Mouse (Mus musculus) inflammation-experienced regulatory T-cells, adult 6 months (primary cell): ENCODE data around the gene Kirrel3. TPM values are rescaled to one million over a fixed set of nuclear protein-coding genes. Genes with fewer than 3 reads are reported as not detected.

Experiments used
- ATAC-seq: one replicate; pipeline ENCODE4 v1.8.0; 2017
- polyA plus RNA-seq, 3 experiments: library from polyadenylated mRNA; unstranded; fragments of 100-300 nt; shearing (Covaris generic); gene quantifications; one replicate each; pipeline ENCODE4 v1.2.1; 2017

Gene Kirrel3
- polyA plus RNA-seq, 3 experiments from 2014 or later: 0.15 to 0.65 (median 0.54) TPM

DNA sequence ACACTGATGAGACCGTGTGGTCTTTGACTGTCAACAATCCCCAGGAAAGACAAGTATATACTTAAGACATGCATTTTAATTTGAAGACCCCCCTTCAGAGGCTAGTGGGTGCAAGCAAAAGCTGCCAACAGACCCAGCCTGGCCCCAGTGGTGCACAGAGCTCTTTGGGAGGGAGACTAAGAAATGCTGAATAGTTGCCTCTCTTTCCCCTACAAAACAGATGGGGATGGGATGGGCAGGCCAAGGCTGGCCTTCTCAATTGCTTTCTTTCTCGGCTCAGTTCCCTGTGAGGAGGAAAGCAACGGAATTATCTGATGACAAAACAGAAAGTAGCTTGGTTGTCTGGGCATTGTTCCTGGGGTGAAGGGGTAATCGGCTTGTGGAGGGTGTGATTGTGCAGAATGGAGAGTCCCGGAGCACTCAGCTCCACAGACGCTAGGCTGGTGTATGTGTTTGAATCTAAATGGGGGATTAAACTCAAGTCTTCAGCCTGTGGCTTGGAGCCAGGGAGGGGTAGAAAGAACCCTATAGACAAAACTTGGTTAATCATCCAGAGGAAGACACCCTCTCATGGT, 268.9 kb downstream of the Kirrel3 start:
- ATAC-seq: no peak

DNA sequence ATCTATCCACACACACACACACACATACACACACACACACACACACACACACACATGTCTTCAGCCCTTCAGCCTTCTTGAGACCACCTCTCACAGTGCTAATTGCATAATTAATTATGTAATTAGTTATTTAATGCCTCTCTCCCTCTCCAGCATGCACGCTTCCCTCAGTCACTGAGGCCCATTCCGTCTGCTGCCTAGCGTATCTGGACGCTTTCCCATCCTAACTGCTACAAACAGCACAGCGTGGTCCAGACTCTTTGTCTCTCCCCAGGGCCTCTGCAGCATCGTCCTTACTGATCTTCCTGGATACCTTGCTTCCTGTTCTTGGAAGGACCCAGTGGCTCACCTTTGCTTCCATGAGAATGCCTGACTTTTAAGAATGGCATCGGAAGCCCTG, 270.4 kb downstream of the Kirrel3 start:
- ATAC-seq: no peak

DNA sequence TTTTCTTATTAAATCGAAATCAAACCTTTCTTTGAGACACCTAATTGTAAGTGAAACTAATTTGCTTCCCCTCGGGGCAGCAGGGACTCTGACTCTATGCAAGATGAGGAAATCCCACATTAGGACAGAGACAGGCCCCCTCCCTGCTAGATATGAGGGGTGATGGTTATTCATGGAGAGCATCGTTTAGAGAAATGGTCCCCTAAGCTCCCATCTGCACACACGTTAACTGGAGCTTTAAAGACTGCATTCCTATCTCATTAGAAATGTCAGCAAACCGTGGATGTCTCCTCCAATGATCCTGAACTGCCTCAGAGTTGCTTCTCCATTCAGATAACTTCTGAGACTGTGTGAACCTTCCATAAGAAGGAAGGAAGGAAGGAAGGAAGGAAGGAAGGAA, 273.2 kb downstream of the Kirrel3 start:
- no peak for ATAC-seq

DNA sequence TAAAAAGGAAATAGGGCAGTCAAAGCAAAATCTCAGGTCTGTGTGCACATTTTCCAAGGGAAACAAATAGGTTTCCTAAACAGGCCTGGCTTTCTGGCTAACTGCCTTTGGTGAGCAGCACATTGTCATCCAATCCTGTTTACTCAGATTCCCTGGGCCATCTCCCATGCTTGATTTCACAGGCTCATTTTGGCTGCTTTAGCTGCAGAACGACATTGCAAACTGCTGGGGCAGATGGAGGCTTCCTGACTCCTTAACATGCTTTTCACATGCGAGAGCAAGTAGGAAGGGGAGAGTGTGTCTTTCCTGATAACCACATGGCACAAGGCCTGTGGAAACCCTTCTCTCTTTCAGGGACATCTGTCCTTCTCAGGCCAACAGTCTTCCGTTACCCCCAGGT, 274.8 kb downstream of the Kirrel3 start:
- no peak for ATAC-seq

DNA sequence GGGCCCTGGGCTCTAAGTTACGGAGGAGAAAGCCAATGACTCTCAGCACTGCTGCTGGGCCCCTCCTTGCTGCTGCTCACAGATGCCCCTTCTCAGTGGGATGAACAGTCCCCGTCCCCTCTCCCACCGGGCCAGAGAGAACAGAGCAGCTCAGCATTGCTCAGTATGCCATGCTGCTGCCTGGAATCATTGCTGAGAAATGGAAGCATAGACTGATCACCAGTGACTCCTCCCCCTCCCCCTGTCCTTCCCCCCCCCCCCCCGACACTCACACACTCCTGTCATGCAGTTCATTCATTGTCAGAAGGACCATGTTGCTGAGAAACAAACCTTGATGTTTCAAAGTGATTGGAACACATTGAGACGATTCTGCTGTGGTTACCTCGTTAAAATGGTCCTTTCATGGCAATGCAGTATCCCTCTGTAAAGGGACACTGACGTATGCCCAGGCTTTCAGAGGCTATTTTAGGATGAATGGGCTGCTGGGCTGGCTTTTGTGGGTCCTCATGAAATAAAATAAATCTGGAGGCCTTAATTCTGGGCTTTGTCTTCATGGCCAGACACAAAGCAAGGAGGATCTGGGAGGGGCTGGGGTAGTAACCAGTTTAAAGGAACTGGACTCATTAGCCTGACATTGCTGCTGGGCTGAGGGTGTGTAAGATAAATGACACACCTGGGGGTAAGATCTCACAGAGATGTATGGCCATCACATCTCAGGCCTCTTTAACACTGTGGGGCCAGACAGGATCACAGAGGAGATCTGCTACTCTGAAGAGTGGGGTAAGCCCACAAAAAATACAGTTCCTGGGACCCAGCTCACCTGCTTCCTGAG, 281.3 kb downstream of the Kirrel3 start:
- no peak for ATAC-seq

DNA sequence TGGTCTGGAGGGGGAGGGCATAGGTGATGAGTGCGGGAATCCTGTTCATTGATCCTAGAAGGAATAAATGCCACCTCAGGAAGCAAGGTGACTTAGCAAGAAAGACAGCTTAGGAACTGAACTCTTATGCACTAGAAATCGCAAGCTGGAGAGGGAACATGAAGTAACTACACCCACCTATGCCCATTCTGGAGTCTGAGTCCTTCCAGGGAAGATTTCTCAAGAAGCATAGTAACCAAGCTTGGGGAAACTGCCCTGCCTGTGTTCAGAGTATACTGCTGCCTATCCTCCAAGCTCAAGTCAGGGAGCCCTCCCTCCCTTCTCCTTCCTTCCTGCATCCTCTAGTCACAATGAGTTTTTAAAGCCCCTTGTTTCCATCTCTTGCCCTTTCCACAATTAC, 283.3 kb downstream of the Kirrel3 start:
- ATAC-seq: no peak

DNA sequence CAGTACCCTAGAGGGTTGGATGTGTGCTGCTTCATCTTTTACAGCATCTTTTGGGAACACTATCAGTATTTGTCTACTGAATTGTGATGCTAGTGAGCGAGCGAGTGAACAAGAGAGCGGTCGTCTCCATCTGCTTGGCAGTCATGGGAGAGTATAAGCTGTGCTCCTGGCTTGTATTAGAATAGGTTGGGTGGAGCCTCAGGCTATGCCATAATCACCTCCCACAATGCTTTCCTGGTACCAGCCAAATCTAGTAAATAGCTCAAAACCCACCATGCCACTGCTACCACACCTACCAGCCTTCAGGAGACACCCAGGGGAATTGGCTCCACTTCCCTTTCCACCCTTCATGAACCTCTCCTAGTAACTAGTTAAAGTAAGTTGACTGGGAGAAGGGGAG, 285.3 kb downstream of the Kirrel3 start:
- ATAC-seq: no peak

DNA sequence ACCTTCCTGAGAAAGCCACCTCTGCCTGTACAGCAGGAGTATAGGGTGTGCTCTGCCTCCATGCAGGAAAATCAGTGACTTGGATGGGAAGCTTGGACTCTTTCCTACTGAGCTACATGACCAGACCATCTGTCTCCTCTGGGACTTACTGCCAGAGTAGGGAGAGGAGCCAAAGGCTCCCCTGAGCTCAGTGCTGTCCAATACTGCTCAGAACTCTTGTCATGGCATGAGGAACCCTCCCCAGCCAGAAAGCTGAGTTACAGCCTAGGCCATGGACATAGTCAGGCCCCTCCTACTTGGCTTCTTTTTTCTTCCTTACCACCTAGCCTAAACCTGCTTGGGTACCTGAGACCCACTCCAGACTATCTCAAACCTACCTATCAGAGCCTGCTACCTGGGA, 285.7 kb downstream of the Kirrel3 start:
- ATAC-seq: no peak

DNA sequence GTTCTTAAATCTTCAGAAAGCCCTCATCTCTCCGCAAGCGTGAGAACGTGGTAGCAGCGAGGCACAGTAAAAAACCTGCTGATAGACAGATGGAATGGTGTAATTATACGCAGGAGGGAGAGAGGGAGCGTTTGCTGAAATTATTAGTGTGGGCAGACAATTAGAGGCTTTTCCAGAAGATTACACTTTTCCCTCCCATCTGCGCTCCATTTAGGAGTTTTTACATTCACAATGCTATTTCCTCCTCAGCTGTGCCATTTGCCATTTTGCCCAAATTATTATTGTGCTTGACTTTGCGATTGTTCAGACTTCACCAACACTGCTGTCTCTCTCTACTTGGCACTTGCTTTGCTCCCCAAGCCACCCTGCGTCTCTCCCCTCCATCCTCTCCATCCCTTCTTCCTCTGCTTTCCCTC, 286.3 kb downstream of the Kirrel3 start:
- no peak for ATAC-seq

DNA sequence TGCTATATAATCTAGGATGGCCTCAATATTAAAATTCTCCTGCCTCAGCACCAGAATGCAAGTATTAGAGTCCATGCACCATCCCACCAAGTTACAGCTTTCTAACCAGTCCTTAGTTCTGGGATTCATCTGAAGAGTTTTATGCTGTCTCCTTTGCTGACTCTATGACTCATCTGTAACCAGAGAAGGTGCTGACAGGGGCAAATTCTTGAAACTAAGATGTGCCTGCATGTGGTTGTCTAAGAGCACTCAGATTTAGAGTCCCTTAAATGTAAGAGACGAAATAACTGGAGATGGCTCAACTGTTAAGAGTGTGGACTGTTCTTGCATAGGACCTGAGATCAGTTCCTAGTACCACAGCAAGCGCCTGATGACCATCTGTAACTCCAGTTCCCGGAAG, 295.7 kb downstream of the Kirrel3 start:
- ATAC-seq: no peak

DNA sequence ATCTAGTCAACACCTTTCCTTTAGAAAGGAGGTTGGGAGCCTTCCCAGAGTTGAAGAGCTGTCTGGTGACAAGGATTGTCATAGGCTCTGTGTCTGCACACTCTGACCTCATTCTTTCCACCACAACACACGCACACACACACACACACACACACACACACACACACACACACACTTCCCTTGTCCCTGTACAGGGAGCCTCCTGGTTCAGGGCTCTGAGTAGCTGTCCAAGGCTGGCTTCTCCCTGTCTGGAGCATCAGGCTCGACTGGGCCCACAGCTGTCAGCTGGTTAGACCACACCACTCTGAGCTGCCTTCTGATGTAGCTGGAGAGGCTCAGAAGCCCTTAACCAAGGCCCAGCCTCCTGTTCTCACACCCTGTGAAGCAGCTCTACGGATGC, 302.2 kb downstream of the Kirrel3 start:
- no peak for ATAC-seq

DNA sequence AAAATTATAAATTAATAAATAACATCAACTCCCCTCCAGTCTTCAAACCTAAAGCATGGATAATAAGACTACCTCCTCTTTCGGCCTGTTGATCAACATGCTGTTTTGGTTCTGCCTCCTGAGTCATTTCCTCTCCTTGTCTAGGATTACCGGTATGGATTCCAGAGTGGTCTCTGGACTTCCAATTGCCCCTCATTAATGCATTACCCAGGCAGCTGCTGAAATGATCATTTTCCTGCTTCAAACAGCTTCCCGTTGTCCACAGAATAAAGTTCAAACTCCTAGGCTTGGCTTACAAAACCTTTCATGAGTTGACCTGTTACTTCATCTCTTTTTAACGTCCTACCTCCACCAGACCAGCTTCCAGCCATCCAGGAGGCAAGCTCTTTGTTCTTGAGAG, 309.5 kb downstream of the Kirrel3 start:
- ATAC-seq: no peak

DNA sequence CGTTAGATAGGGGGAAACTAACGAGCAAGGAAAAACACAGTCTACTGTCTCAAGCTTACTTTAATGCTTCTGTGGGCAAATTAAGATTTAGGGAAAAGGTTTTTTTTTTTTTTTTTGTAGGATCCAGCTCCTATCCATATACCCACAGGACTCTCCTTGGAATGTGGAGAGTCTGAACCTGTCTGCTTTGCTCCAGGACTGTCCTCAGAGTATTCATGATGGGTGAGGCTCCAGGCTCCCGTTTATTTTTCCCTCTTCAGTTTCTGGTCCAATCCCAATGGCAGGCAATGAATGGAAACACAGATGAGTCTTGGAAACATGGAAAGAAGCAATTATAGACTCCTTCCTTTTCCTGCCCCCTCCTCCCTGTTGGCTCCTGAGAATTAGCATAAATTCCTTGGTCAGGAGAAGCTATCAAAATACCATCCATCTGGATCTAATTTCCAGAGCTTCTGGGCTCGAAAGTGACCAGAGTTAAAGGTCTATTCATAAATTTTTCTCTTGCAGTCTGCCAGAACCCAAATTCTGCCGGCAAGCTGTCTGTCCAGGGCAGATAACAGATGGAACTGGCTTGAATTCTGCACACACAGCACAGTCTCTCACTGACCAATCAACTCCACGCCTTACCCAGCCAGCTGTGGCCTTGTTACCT, 312.1 kb downstream of the Kirrel3 start:
- no peak for ATAC-seq

DNA sequence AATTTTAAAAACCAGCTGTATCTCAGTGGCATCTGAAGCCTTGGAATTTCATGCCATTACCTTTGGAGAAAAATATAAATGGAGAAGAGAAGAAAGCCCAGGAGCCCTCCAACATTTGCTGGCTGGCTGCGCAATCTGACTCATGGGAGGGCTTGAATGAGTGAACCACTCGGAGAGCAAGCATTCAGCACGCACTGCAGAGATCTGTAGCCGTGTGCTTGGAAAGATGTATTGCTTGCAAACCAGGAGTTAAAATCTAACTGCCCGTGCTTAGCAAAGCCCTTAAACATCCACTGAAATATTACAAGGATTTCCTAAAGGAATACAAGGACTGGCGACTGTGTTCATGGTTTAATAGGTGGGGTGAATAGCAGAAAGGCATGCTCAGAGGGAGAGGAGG, 316.0 kb downstream of the Kirrel3 start:
- ATAC-seq: no peak

DNA sequence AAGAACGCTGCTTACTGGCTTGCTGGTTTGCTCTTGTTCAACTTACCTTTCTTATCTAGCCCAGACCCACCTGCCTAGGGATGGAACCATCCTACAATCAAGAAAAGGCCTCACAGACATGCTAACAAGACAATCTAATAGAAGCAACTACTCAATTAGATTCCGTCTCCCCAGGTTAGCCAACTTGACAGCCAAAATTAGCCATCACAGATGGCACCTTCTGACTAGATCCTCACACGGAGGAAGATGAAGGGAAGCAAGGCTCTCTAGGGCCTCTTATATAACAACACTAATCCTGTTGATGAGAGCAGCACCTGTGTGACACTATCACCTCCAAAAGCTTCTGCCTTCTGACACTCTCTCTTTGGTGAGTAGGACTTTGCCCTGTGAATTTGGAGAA, 321.2 kb downstream of the Kirrel3 start:
- no peak for ATAC-seq

DNA sequence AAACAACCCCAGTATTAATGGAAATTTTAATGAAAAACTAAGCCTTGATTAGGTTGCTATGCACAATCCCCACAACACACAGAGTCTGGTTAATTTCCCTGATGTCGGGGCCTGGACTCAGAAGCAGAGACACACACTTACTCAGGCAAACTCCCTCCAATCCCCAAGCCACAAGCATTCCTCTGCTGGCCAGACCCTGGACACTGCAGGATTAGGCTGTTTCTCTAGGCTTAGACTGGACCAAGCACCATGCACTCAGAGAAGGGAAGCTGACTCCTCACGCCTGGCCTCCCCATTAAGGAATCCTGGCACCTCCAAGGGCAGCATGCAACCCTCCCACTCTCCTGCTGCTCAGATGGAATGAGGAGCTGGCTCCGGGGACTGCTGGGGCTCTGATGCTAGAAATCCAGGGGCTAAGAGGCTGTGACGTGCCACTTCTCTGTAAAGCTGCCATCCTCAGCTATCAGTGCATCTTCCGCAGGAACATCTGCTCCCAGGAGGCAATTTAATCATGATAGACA, 324.4 kb downstream of the Kirrel3 start:
- ATAC-seq: no peak

DNA sequence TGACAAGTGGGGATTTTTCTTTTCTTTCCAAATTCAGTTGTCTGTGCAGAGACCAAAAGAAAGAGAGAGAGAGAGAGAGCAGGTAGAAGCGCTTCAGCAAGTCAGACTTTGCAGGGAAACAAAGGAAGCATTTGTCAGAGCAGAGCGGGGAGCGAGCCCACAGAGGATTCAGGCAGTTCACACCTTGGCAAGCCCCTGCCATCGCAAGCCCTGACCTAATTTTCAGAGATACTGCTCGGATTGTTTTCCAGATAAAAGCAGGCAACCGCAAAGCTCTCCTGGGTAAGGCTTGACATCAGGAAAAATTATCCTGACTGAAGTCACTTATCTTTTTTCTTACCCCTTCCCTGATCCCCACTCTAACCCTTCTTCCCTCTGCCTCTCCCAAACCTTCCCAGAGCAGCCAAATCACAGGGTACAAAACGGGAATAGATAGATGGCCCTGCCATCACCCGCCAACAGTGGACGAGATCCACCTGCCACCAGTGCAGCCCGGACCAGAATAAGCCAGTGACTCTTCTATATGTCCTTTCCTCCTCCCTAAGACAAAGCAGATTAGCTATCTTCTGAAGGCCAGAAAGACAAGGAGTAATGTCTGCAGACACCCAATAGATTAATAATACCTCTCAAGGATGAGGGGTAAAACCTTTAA, 332.8 kb downstream of the Kirrel3 start:
- ATAC-seq: no peak

DNA sequence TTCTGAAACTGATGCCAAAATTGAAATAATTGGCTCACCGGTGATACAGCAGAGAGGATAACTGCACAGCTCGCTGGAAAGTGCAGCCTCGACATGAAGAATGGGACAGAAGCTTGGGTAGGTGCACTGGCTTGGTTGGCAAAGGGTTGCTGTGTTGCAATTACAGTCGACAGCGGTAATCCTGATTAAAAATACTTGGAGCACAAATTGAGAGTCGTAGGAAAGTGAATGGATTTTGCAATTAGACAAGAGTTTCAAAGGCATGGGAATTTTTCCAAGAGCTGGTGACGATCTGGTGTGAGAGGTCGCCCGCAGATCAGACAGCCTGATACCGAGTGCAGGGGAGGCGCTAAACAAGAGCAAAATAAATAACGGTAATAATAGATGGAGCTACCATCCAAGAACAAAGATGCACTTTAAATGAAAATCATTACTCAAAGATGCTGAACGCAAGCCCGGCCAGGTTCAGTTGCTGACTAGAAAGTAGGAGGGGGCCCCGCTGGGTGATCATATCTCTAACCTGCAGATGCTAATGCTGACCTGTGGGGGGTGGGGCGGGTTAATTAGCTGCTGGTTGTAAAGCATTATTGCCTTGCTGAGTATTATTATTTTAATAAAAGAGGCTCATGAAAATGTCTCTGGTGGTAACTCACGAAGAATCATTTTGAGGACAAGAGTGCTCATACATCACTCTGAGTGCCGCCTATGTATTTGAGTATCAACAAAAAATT, 338.8 kb downstream of the Kirrel3 start:
- ATAC-seq: no peak

DNA sequence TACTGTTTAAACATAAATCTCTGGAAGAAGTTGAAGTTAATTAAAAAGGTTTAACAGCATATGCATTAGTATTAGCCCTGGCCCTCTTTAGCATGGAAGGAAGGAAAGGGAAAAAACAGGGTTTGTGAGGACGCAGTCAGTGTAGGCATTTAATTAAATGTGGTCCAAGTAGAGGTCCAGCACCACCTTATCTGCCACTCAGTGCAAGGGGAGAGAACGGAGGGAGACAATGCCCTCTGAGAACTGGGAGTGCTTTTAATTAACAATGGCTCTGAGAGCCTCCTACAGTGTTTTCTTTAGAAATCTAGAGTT, 339.4 kb downstream of the Kirrel3 start:
- ATAC-seq: no peak

DNA sequence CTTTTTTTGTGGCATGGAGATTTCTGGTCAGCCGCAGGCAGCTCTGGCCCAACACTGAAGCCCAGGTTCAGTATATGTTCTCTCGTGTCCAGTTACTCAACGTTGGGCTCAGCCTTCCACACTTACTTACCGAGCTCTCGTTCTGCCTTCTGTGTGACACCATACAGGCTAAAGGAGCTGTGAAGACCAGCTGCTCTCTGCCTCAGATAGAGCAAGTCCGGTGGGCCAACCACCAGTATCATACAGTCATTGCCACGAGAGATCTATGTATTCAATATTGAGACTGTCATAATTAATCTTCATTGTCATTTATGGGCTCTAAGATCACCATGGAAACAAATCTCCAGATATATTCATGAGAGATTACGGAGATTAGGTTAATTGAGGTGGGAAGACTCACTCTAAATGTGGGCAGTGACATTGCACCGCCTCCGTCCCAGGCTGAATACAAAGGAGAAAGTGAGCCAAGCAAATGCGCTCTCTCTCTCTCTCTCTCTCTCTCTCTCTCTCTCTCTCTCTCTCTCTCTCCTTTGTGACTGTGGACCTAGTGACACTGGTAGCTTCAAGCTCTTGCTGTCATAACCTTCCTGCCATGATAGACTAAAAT, 339.8 kb downstream of the Kirrel3 start:
- ATAC-seq: no peak

DNA sequence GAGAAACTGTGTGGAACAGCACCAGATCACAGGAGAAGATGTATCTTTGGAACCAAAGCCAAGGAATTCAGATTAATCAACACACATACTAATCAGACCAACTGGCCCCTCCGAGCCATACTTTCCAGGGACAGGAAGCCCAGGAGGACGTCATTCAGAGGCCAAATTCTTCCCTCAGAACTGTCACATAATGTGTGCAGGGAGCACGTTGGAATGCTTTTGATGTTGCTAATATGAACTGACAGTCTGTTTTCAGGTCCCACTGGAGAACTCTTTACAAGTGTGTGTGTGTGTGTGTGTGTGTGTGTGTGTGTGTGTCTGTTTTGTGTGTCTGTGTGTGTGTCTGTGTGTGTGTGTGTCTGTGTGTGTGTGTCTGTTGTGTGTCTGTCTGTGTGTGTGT, 345.0 kb downstream of the Kirrel3 start:
- ATAC-seq: no peak

DNA sequence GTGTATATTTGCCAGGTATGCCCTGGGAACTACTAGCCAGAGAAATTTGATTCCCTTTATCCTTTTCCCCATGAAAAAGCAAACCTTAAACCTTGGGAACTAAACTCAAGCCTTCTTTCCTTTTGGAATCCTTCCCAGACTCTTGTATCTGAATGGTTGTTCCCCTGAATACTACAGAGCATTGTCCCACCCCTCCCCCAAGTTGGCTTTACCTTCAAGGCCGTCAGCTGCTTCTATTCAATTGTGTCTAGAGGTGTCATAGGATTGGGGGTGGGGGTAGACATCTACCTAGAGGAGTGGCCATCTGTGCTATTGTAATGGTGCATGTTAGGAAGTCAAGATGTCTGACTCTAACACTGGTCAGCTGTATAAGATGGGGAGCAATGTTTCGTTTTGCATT, 351.1 kb downstream of the Kirrel3 start:
- no peak for ATAC-seq
